Mouse (Mus musculus): ENCODE measurements around the gene 4932438H23Rik. TPM values are rescaled to one million over a fixed set of nuclear protein-coding genes. Genes with fewer than 3 reads are reported as not detected.

Gene 4932438H23Rik
- polyA plus RNA-seq, 1 experiment: 0.01 TPM

DNA sequence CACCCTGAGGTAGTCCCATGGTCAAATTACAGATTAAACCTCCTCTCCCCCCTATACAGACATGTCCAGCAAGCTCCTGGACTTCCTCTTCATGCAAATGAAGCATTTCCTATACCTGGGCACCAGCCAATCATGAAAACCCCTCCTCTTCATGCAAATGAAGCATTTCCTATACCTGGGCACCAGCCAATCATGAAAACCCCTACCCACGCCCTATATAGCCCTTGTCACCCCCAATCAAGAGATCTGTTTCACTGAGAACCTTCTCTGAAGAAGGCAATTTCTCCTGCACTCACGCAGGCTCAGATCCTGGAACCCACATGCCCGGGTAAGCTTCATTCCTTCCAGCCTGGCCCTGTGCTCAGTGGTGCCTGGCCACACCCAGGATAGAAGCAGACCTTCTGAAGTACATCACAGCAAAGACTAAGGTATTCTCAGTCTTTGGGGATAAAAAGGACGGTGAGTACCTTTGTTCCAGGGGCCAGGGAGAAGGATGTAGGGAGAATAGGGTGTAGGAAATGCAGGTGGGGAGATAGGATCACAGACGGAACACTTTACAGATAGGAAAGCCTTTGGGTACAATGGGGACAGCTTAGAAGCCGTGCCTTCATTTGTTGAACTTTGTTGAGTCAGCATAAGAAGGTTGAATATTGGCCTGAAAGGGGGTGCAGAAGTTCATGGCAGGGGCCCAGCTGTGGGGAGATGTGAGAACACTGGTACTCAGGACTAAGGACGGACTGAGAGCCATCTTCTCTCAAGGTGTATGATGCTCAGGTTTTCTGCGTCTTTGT lies 32.0 kb upstream of the 4932438H23Rik start:
- TF ChIP-seq CEBPB (IDR thresholded peaks at IDR 0.05; ENCODE audit: insufficient read depth, poor library complexity, severe bottlenecking): no peak
- no peak for TF ChIP-seq TCF12 (IDR thresholded peaks at IDR 0.05; ENCODE audit: insufficient read depth, poor library complexity, severe bottlenecking)
- no peak for TF ChIP-seq E2F4 (IDR thresholded peaks at IDR 0.05; ENCODE audit: insufficient read depth)
- TF ChIP-seq USF1 (IDR thresholded peaks at IDR 0.05; ENCODE audit: low read depth): no peak
- no peak for TF ChIP-seq MYOD1 (IDR thresholded peaks at IDR 0.05; ENCODE audit: control insufficient read depth in 1 of 3, insufficient read length in 2 of 3, low read depth in 2 of 3)
- no peak for TF ChIP-seq POLR2AphosphoS2 (IDR thresholded peaks at IDR 0.05; ENCODE audit: insufficient read length, low read depth)
- no peak for TF ChIP-seq POLR2A (IDR thresholded peaks at IDR 0.05; ENCODE audit: insufficient read length, low read depth)
- no peak for TF ChIP-seq TCF3 (IDR thresholded peaks at IDR 0.05; ENCODE audit: insufficient read length, low read depth)
- TF ChIP-seq SRF (IDR thresholded peaks at IDR 0.05; ENCODE audit: control insufficient read depth, insufficient read length, low read depth): no peak
- no peak for TF ChIP-seq REST (IDR thresholded peaks at IDR 0.05; ENCODE audit: insufficient read depth, insufficient read length)
- no peak for TF ChIP-seq MAX (IDR thresholded peaks at IDR 0.05; ENCODE audit: low read depth)
- no peak for TF ChIP-seq MYOG (IDR thresholded peaks at IDR 0.05; ENCODE audit: control insufficient read depth in 1 of 3, insufficient read depth in 1 of 3, insufficient read length in 2 of 3, low read depth in 2 of 3)
- no peak overlapping the region for H3ac ChIP-seq (ENCODE audit: control insufficient read depth, insufficient read length)
- no peaks in the 10 kb centered on the region for H3K79me2 ChIP-seq (ENCODE audit: control insufficient read depth, insufficient read depth)
- peaks cover 14% of the 10 kb centered on the region for H3K27me3 ChIP-seq (ENCODE audit: control insufficient read depth, insufficient read depth, insufficient read length)
- no peak overlapping the region for H3K4me3 ChIP-seq
- no peak overlapping the region for H3K4me2 ChIP-seq (ENCODE audit: low read depth)
- H3K36me3 ChIP-seq (ENCODE audit: control insufficient read depth, insufficient read depth): no peaks in the 10 kb centered on the region

DNA sequence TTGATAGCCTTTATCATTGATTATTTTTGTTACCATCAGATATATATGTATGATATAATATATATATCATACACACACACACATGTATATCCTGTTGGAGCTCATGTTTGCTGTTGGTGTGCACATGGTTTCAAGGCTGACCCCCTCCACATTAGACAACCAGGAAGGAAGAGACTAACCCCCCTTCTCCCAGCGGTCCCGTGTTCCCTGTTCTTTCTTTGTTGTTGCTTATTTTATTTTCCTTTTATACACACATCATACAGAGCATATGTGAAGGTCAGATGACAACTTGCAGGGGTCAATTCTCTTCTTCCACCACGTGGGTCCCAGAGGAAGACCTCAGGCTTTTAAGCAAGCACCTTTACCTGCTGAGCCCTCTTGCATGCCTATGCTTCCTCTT lies 29.3 kb upstream of the 4932438H23Rik start:
- Histone ChIP-seq H3K79me2 (ENCODE audit: control insufficient read depth, insufficient read depth) (no peaks in the 10 kb centered on the region), H3K36me3 (ENCODE audit: control insufficient read depth, insufficient read depth) (no peaks in the 10 kb centered on the region), H3ac (ENCODE audit: control insufficient read depth, insufficient read length) (no peak overlapping the region), H3K4me2 (ENCODE audit: low read depth) (no peak overlapping the region), H3K27me3 (ENCODE audit: control insufficient read depth, insufficient read depth, insufficient read length) (peaks cover 18% of the 10 kb centered on the region), H3K4me3 (no peak overlapping the region)
- TF ChIP-seq POLR2AphosphoS2 (IDR thresholded peaks at IDR 0.05; ENCODE audit: insufficient read length, low read depth): no peak
- no peak for TF ChIP-seq MAX (IDR thresholded peaks at IDR 0.05; ENCODE audit: low read depth)
- TF ChIP-seq CEBPB (IDR thresholded peaks at IDR 0.05; ENCODE audit: insufficient read depth, poor library complexity, severe bottlenecking): no peak
- TF ChIP-seq POLR2A (IDR thresholded peaks at IDR 0.05; ENCODE audit: insufficient read length, low read depth): no peak
- no peak for TF ChIP-seq MYOG (IDR thresholded peaks at IDR 0.05; ENCODE audit: control insufficient read depth in 1 of 3, insufficient read depth in 1 of 3, insufficient read length in 2 of 3, low read depth in 2 of 3)
- TF ChIP-seq SRF (IDR thresholded peaks at IDR 0.05; ENCODE audit: control insufficient read depth, insufficient read length, low read depth): no peak
- TF ChIP-seq REST (IDR thresholded peaks at IDR 0.05; ENCODE audit: insufficient read depth, insufficient read length): no peak
- no peak for TF ChIP-seq TCF3 (IDR thresholded peaks at IDR 0.05; ENCODE audit: insufficient read length, low read depth)
- TF ChIP-seq MYOD1 (IDR thresholded peaks at IDR 0.05; ENCODE audit: control insufficient read depth in 1 of 3, insufficient read length in 2 of 3, low read depth in 2 of 3): no peak
- no peak for TF ChIP-seq USF1 (IDR thresholded peaks at IDR 0.05; ENCODE audit: low read depth)
- TF ChIP-seq TCF12 (IDR thresholded peaks at IDR 0.05; ENCODE audit: insufficient read depth, poor library complexity, severe bottlenecking): no peak
- TF ChIP-seq E2F4 (IDR thresholded peaks at IDR 0.05; ENCODE audit: insufficient read depth): no peak

DNA sequence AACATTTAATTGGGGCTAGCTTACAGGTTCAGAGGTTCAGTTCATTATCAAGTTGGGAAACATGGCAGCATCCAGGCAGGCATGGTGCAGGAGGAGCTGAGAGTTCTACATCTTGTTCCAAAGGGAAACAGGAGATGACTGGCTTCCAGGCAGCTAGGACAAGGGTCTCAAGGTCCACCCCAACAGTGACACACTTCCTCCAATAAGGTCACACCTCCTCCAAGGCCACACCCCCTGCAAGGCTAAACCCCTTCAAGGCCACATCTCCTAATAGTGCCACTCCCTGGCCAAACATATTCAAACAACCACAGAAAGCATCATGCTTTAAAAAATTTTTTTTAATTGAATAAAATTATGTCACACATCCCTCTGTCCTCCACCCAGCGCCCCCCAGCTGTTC lies 28.9 kb upstream of the 4932438H23Rik start:
- TF ChIP-seq TCF12 (IDR thresholded peaks at IDR 0.05; ENCODE audit: insufficient read depth, poor library complexity, severe bottlenecking): no peak
- TF ChIP-seq MAX (IDR thresholded peaks at IDR 0.05; ENCODE audit: low read depth): no peak
- Histone ChIP-seq H3K27me3 (ENCODE audit: control insufficient read depth, insufficient read depth, insufficient read length) (peaks cover 18% of the 10 kb centered on the region), H3K4me3 (no peak overlapping the region), H3K36me3 (ENCODE audit: control insufficient read depth, insufficient read depth) (no peaks in the 10 kb centered on the region), H3ac (ENCODE audit: control insufficient read depth, insufficient read length) (no peak overlapping the region), H3K79me2 (ENCODE audit: control insufficient read depth, insufficient read depth) (no peaks in the 10 kb centered on the region), H3K4me2 (ENCODE audit: low read depth) (no peak overlapping the region)

DNA sequence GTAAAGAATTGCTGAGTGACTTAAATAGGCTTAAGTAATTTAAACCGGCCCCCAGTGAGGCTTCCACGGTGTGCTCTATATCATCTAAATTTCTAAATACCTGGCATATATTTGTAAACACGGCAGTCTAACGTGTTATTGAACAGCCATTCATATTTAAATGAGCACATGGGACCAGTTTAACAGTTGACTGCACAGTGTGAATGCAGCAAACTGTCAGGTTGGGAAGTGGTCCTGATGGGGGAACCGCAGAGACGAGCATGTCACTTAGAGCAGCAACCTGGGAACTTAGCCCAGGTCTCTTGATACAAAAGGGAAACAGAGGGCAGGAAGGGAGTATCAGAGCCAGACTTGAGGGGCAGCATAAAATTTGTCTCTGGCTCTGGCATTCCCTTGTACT lies 25.0 kb upstream of the 4932438H23Rik start:
- Histone ChIP-seq H3K36me3 (ENCODE audit: control insufficient read depth, insufficient read depth) (no peaks in the 10 kb centered on the region), H3K4me3 (no peak overlapping the region), H3K4me2 (ENCODE audit: low read depth) (no peak overlapping the region), H3K79me2 (ENCODE audit: control insufficient read depth, insufficient read depth) (no peaks in the 10 kb centered on the region), H3ac (ENCODE audit: control insufficient read depth, insufficient read length) (no peak overlapping the region), H3K27me3 (ENCODE audit: control insufficient read depth, insufficient read depth, insufficient read length) (peaks cover 13% of the 10 kb centered on the region)
- TF ChIP-seq CEBPB (IDR thresholded peaks at IDR 0.05; ENCODE audit: insufficient read depth, poor library complexity, severe bottlenecking): no peak
- no peak for TF ChIP-seq REST (IDR thresholded peaks at IDR 0.05; ENCODE audit: insufficient read depth, insufficient read length)
- no peak for TF ChIP-seq TCF12 (IDR thresholded peaks at IDR 0.05; ENCODE audit: insufficient read depth, poor library complexity, severe bottlenecking)
- no peak for TF ChIP-seq POLR2AphosphoS2 (IDR thresholded peaks at IDR 0.05; ENCODE audit: insufficient read length, low read depth)
- TF ChIP-seq TCF3 (IDR thresholded peaks at IDR 0.05; ENCODE audit: insufficient read length, low read depth): no peak
- no peak for TF ChIP-seq MYOD1 (IDR thresholded peaks at IDR 0.05; ENCODE audit: control insufficient read depth in 1 of 3, insufficient read length in 2 of 3, low read depth in 2 of 3)

DNA sequence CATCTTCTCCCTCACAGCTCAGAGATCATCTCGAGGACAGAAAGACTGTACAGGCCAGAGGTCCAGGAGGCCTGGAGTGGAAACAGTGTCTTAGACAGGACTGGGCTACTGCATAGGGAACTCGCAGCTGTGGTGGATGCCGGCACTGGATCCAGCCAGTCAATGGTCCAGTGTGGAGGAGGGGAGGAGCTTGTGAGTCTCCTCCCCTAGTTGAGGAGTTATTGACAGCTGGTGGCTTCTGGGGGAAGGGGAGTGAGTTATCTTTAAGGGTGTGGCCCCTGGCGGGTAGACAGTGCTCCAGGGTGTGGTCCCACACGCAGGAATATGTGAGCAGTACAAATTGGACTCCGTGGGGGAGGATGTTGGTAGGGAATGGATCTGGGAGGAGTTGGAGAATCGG lies 21.8 kb upstream of the 4932438H23Rik start:
- Histone ChIP-seq H3K27me3 (ENCODE audit: control insufficient read depth, insufficient read depth, insufficient read length) (peaks cover 11% of the 10 kb centered on the region), H3K36me3 (ENCODE audit: control insufficient read depth, insufficient read depth) (no peaks in the 10 kb centered on the region), H3K79me2 (ENCODE audit: control insufficient read depth, insufficient read depth) (no peaks in the 10 kb centered on the region), H3ac (ENCODE audit: control insufficient read depth, insufficient read length) (no peak overlapping the region), H3K4me3 (no peak overlapping the region), H3K4me2 (ENCODE audit: low read depth) (no peak overlapping the region)
- TF ChIP-seq TCF3 (IDR thresholded peaks at IDR 0.05; ENCODE audit: insufficient read length, low read depth) (no peak), MYOD1 (IDR thresholded peaks at IDR 0.05; ENCODE audit: control insufficient read depth in 1 of 3, insufficient read length in 2 of 3, low read depth in 2 of 3) (no peak), USF1 (IDR thresholded peaks at IDR 0.05; ENCODE audit: low read depth) (no peak), SRF (IDR thresholded peaks at IDR 0.05; ENCODE audit: control insufficient read depth, insufficient read length, low read depth) (no peak), CEBPB (IDR thresholded peaks at IDR 0.05; ENCODE audit: insufficient read depth, poor library complexity, severe bottlenecking) (no peak), REST (IDR thresholded peaks at IDR 0.05; ENCODE audit: insufficient read depth, insufficient read length) (no peak), TCF12 (IDR thresholded peaks at IDR 0.05; ENCODE audit: insufficient read depth, poor library complexity, severe bottlenecking) (no peak)

All from myocyte (in vitro differentiated cells).